Mouse (Mus musculus) CH12.LX (cell line): ENCODE results near the gene Siae. TPM values are rescaled to one million over a fixed set of nuclear protein-coding genes. Genes with fewer than 3 reads are reported as not detected.
A peak's percentile ranks its signal among the peaks of the same experiment; 100 is the strongest.

ENCODE experiments used
- DNase-seq: peaks from one replicate; pipeline ENCODE4 v3.0.0-alpha.2; 2013; ENCODE audit errors: extremely low read depth
- H3K27ac ChIP-seq: 2 replicates; pipeline ENCODE4 v1.5.1; 2012; ENCODE audit warnings: low read depth, mild to moderate bottlenecking, control low read depth, moderate library complexity; ENCODE audit not compliant: insufficient read depth
- H3K27me3 ChIP-seq: replicated peaks from 2 replicates; pipeline ENCODE3; 2012; ENCODE audit warnings: inconsistent platforms
- H3K36me3 ChIP-seq, 2 experiments: replicated peaks in 1 of 2; 2 replicates each; pipeline versions ENCODE3 to v1.6.1; 2012; ENCODE audit warnings: inconsistent platforms in 1 of 2, low read length in 1 of 2, mild to moderate bottlenecking in 1 of 2, mixed read lengths in 1 of 2, moderate library complexity in 1 of 2; ENCODE audit not compliant: control insufficient read depth in 1 of 2, insufficient read depth in 1 of 2
- H3K4me1 ChIP-seq, 2 experiments: 2 replicates each; pipeline ENCODE4 v1.6.1; 2012; ENCODE audit warnings: inconsistent platforms in 1 of 2, moderate library complexity in 1 of 2; ENCODE audit not compliant: insufficient read depth in 2 of 2, control insufficient read depth in 1 of 2
- H3K4me2 ChIP-seq: 2 replicates; pipeline ENCODE4 v1.6.1; 2012; ENCODE audit warnings: low read depth, mild to moderate bottlenecking, control low read depth; ENCODE audit not compliant: poor library complexity, insufficient read depth, severe bottlenecking
- H3K4me3 ChIP-seq, 3 experiments: fragments of 150-350 bp in 1 of 3; sonication (generic) in 1 of 3; replicated peaks in 1 of 3; 2 replicates each; pipeline versions ENCODE3 to v1.5.1; 2011 to 2012; ENCODE audit warnings: low read depth in 2 of 3, low read length in 2 of 3, mild to moderate bottlenecking in 2 of 3, moderate library complexity in 2 of 3, control low read depth in 1 of 3, improper control_type of control experiment in 1 of 3, inconsistent platforms in 1 of 3, mixed read lengths in 1 of 3; ENCODE audit not compliant: poor library complexity in 1 of 3
- H3K79me2 ChIP-seq: replicated peaks from 2 replicates; pipeline ENCODE4 v1.6.1; 2012; ENCODE audit warnings: mild to moderate bottlenecking, moderate library complexity; ENCODE audit not compliant: control insufficient read depth, poor library complexity, insufficient read depth, severe bottlenecking; ENCODE audit errors: extremely low read depth
- H3K9ac ChIP-seq: 2 replicates; pipeline ENCODE4 v1.6.1; 2012; ENCODE audit warnings: low read depth, mild to moderate bottlenecking, control low read depth, moderate library complexity; ENCODE audit not compliant: insufficient read depth
- H3K9me3 ChIP-seq: replicated peaks from 2 replicates; pipeline ENCODE3; 2012; ENCODE audit warnings: low read length, inconsistent platforms, mixed read lengths
- BHLHE40 ChIP-seq: IDR thresholded peaks from 2 replicates; pipeline ENCODE4 v1.6.1; 2011; ENCODE audit warnings: mild to moderate bottlenecking, low read depth, low read length, improper control_type of control experiment
- CHD1 ChIP-seq: IDR thresholded peaks from 2 replicates; pipeline ENCODE4 v1.6.1; 2012; ENCODE audit warnings: low read depth, low read length, improper control_type of control experiment, inconsistent platforms
- CHD2 ChIP-seq: IDR thresholded peaks from 2 replicates; pipeline ENCODE4 v1.6.1; 2011; ENCODE audit warnings: low read length, improper control_type of control experiment
- CTCF ChIP-seq, 2 experiments: IDR thresholded peaks in 1 of 2; conservative IDR thresholded peaks in 1 of 2; 2 replicates each; pipeline ENCODE4 v1.5.1; 2011 to 2012; ENCODE audit warnings: low read depth in 2 of 2, low read length in 2 of 2, improper control_type of control experiment in 1 of 2, inconsistent platforms in 1 of 2, mild to moderate bottlenecking in 1 of 2, moderate library complexity in 1 of 2
- E2F4 ChIP-seq: IDR thresholded peaks from 2 replicates; pipeline ENCODE4 v1.6.1; 2011; ENCODE audit warnings: low read depth, low read length, improper control_type of control experiment; ENCODE audit not compliant: insufficient replicate concordance
- ELF1 ChIP-seq: IDR thresholded peaks from 2 replicates; pipeline ENCODE4 v1.6.1; 2014; ENCODE audit warnings: low read depth, mild to moderate bottlenecking, inconsistent platforms, low read length, improper control_type of control experiment
- EP300 ChIP-seq: IDR thresholded peaks from 2 replicates; pipeline ENCODE4 v1.6.1; 2011; ENCODE audit warnings: low read length, improper control_type of control experiment
- ETS1 ChIP-seq: conservative IDR thresholded peaks from 2 replicates; pipeline ENCODE4 v1.6.1; 2012; ENCODE audit warnings: low read depth, mild to moderate bottlenecking, inconsistent platforms, low read length, improper control_type of control experiment, moderate library complexity
- GABPA ChIP-seq: IDR thresholded peaks from 2 replicates; pipeline ENCODE4 v1.6.1; 2012; ENCODE audit warnings: low read depth, low read length, improper control_type of control experiment, inconsistent platforms; ENCODE audit not compliant: insufficient replicate concordance
- HCFC1 ChIP-seq: IDR thresholded peaks from 2 replicates; pipeline ENCODE4 v1.6.1; 2012; ENCODE audit warnings: low read depth, mild to moderate bottlenecking, inconsistent platforms, low read length, improper control_type of control experiment
- IRF4 ChIP-seq: IDR thresholded peaks from 2 replicates; pipeline ENCODE4 v1.6.1; 2014; ENCODE audit warnings: low read depth, mild to moderate bottlenecking, inconsistent platforms, low read length, improper control_type of control experiment
- JUN ChIP-seq: IDR thresholded peaks from 2 replicates; pipeline ENCODE4 v1.6.1; 2011; ENCODE audit warnings: low read depth, mild to moderate bottlenecking, low read length, improper control_type of control experiment, moderate library complexity; ENCODE audit not compliant: insufficient read depth
- KAT2A ChIP-seq: IDR thresholded peaks from 2 replicates; pipeline ENCODE4 v1.6.1; 2012; ENCODE audit warnings: low read length, improper control_type of control experiment, inconsistent platforms; ENCODE audit not compliant: insufficient replicate concordance
- MAX ChIP-seq: IDR thresholded peaks from 2 replicates; pipeline ENCODE4 v1.6.1; 2011; ENCODE audit warnings: low read length, improper control_type of control experiment
- MAZ ChIP-seq: IDR thresholded peaks from 2 replicates; pipeline ENCODE4 v1.6.1; 2012; ENCODE audit warnings: low read depth, mild to moderate bottlenecking, inconsistent platforms, low read length, improper control_type of control experiment, moderate library complexity
- MEF2A ChIP-seq: IDR thresholded peaks from 2 replicates; pipeline ENCODE4 v1.6.1; 2014; ENCODE audit warnings: low read depth, mild to moderate bottlenecking, inconsistent platforms, low read length, improper control_type of control experiment, borderline replicate concordance
- MXI1 ChIP-seq: IDR thresholded peaks from 2 replicates; pipeline ENCODE4 v1.6.1; 2011; ENCODE audit warnings: mild to moderate bottlenecking, low read depth, low read length, improper control_type of control experiment
- MYC ChIP-seq: IDR thresholded peaks from 2 replicates; pipeline ENCODE4 v1.6.1; 2011; ENCODE audit warnings: low read depth, mild to moderate bottlenecking, improper control_type of control experiment, low read length
- NELFE ChIP-seq: IDR thresholded peaks from 2 replicates; pipeline ENCODE4 v1.6.1; 2011; ENCODE audit warnings: low read depth, low read length, improper control_type of control experiment
- NRF1 ChIP-seq: IDR thresholded peaks from 2 replicates; pipeline ENCODE4 v1.6.1; 2014; ENCODE audit warnings: low read depth, mild to moderate bottlenecking, inconsistent platforms, low read length, improper control_type of control experiment, moderate library complexity
- POLR2A ChIP-seq: IDR thresholded peaks from 2 replicates; pipeline ENCODE4 v1.6.1; 2011; ENCODE audit warnings: low read depth, mild to moderate bottlenecking, improper control_type of control experiment, low read length
- RCOR1 ChIP-seq: conservative IDR thresholded peaks from 2 replicates; pipeline ENCODE4 v1.6.1; 2012; ENCODE audit warnings: low read depth, mild to moderate bottlenecking, inconsistent platforms, low read length, improper control_type of control experiment
- SIN3A ChIP-seq: IDR thresholded peaks from 2 replicates; pipeline ENCODE4 v1.6.1; 2012; ENCODE audit warnings: low read length, improper control_type of control experiment, inconsistent platforms
- TBP ChIP-seq: conservative IDR thresholded peaks from 2 replicates; pipeline ENCODE4 v1.6.1; 2011; ENCODE audit warnings: low read depth, low read length, improper control_type of control experiment
- TCF12 ChIP-seq: IDR thresholded peaks from 2 replicates; pipeline ENCODE4 v1.6.1; 2014; ENCODE audit warnings: low read depth, mild to moderate bottlenecking, inconsistent platforms, low read length, improper control_type of control experiment
- UBTF ChIP-seq: IDR thresholded peaks from 2 replicates; pipeline ENCODE4 v1.6.1; 2012; ENCODE audit warnings: low read depth, mild to moderate bottlenecking, inconsistent platforms, low read length, improper control_type of control experiment, moderate library complexity
- USF2 ChIP-seq: conservative IDR thresholded peaks from 2 replicates; pipeline ENCODE4 v1.6.1; 2011; ENCODE audit warnings: low read depth, low read length, improper control_type of control experiment
- ZC3H11A ChIP-seq: IDR thresholded peaks from 2 replicates; pipeline ENCODE4 v1.6.1; 2012; ENCODE audit warnings: low read depth, mild to moderate bottlenecking, inconsistent platforms, low read length, improper control_type of control experiment
- ZKSCAN1 ChIP-seq: IDR thresholded peaks from 2 replicates; pipeline ENCODE4 v1.6.1; 2012; ENCODE audit warnings: low read depth, inconsistent platforms, low read length, improper control_type of control experiment, borderline replicate concordance
- ZMIZ1 ChIP-seq: IDR thresholded peaks from 2 replicates; pipeline ENCODE4 v1.6.1; 2012; ENCODE audit warnings: low read depth, mild to moderate bottlenecking, inconsistent platforms, low read length, improper control_type of control experiment
- ZNF384 ChIP-seq: IDR thresholded peaks from 2 replicates; pipeline ENCODE4 v1.6.1; 2012; ENCODE audit warnings: low read depth, low read length, improper control_type of control experiment, inconsistent platforms
- dilution Hi-C: fragments of 300-500 bp; cut with MboI; formaldehyde crosslinking; loops from 2 replicates; pipeline ENCODE4 v1.14.3; 2020; ENCODE audit warnings: low sequenced_read_pairs; ENCODE audit not compliant: extremely low pct_unique_long_range_greater_than_20kb, extremely low pct_ligation_motif_present
- in situ Hi-C: fragments of 300-500 bp; cut with MboI; formaldehyde crosslinking; loops from 3 replicates; pipeline ENCODE4 v1.14.3; 2019; ENCODE audit warnings: low sequenced_read_pairs, low pct_ligation_motif_present, low pct_unique_long_range_greater_than_20kb, mixed read lengths
- polyA plus RNA-seq: library from polyadenylated mRNA; unstranded; fragments of >175 nt; gene quantifications from 2 replicates; pipeline ENCODE4 v1.2.1, GENCODE M21; 2012; ENCODE audit warnings: low read depth; ENCODE audit not compliant: insufficient read length
- total RNA-seq, 2 experiments: library from RNA; depleted of rRNA; stranded (reverse); fragments of 300-350 nt in 1 of 2; fragments of >200 nt in 1 of 2; gene quantifications; 2 replicates each; pipeline ENCODE4 v1.2.3; 2012 to 2014

Gene Siae
- total and polyA plus RNA-seq, 3 experiments = 6.2 to 8.6 (median 7.9) TPM

DNA sequence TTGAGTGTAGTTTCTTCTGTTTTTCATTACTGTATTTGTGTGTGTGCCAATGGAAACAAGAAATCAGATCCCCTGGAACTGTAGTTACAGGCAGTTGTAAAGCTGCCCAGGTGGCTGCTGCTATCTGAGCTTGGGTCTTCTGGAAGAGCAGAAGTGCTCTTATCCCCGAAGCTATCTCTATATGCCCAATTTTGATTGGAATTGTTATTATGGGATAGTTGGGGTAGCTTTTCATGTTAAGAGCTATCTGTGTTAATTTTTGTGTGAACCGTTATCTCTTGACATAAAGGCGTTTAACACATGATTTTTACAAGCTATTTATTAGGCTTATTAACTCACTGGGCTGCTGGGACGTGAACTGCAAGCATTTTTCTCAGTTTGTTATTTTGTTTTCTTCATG lies 54.1 kb downstream of the Siae start:
- H3K27ac ChIP-seq = no peak overlapping the region
- dilution Hi-C loops = no loop called here
- DNase-seq = no peak
- no peaks in the 10 kb centered on the region for H3K79me2 ChIP-seq
- H3K4me2 ChIP-seq = no peak overlapping the region
- H3K27me3 ChIP-seq = no peaks in the 10 kb centered on the region
- no peak overlapping the region for H3K4me3 ChIP-seq
- no peaks in the 10 kb centered on the region for H3K36me3 ChIP-seq
- no peak for TF ChIP-seq USF2
- TF ChIP-seq CHD1 = no peak
- TF ChIP-seq TBP = no peak
- no peak for TF ChIP-seq EP300
- TF ChIP-seq NRF1 = no peak
- TF ChIP-seq POLR2A = no peak
- TF ChIP-seq HCFC1 = no peak
- TF ChIP-seq TCF12 = no peak
- TF ChIP-seq, all 38 proteins: peak for 0
- H3K9me3 ChIP-seq = no peaks in the 10 kb centered on the region
- no peak overlapping the region for H3K9ac ChIP-seq
- in situ Hi-C loops = no loop called here
- H3K4me1 ChIP-seq = peaks cover 0 to 11% of the 10 kb centered on the region in 2 experiments; a peak in 2 of 4 replicates

DNA sequence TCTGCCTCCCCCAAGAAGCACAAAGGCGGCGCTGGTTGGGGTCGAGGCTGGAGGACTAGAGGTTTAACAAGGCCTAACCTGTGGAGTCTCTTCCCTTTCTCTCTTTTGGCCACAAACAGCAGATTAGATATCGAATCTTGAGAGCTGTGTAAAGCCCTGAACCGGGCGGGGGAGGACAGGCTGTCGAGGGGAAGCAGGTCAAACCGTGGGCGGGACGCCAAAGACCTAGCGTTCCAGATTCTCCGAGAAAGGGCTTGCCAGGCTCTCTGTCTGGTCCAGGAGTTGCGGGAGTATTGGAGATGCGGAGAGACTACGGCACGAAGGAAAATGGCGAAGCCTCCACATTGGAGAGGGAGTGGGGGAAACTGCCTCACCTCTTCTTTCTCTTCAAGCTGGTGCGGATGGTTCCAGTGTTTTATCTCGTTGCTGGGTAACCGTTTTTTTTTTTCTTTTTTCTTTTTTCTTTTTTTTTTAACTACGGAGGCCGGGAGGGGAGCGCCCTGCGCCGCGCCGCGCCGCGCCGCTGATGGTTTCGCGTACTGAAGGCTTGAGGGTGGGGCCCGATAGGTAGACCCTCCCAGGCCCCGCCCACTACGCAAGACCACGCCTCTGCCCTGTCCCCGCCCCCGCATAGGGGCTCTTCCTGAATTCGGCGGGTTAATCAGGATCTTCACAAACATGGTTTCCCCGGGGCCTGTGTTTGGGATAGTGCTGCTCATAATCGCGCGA lies 57.8 kb downstream of the Siae start, which contains the start of gene Spa17:
Spa17 (minus strand) TSS at position 541 of the 729 bp plus-strand sequence.
- H3K79me2 ChIP-seq = no peaks in the 10 kb centered on the region
- in situ Hi-C loops (no loop called here), dilution Hi-C loops (no loop called here)
- peak within 1 kb of the TSS; percentile 62 to 81 (median 75) for H3K4me3 ChIP-seq
- H3K36me3 ChIP-seq = peaks cover 0 to 4% of the 10 kb centered on the region in 2 experiments
- peak within 1 kb of the TSS; percentile 45; the same call in 1 of the 2 replicates for H3K9ac ChIP-seq
- peak within 1 kb of the TSS; percentile 66 for H3K4me2 ChIP-seq
- peak; percentile 89 for DNase-seq
- H3K27me3 ChIP-seq = no peaks in the 10 kb centered on the region
- H3K9me3 ChIP-seq = no peaks in the 10 kb centered on the region
- H3K4me1 ChIP-seq = peaks cover 0 to 13% of the 10 kb centered on the region in 2 experiments; a peak in 2 of 4 replicates
- no peak within 1 kb of the TSS for H3K27ac ChIP-seq
- peak; percentile 56; the same call in 1 of the 2 replicates for TF ChIP-seq MEF2A
- peak; percentile 82 for TF ChIP-seq ELF1
- TF ChIP-seq ZC3H11A = no peak
- TF ChIP-seq HCFC1 = peak; percentile 82
- peak; percentile 29; the same call in 1 of the 2 replicates for TF ChIP-seq MAZ
- TF ChIP-seq GABPA = no peak
- no peak for TF ChIP-seq JUN
- no peak; the same call in 1 of the 2 replicates for TF ChIP-seq ZKSCAN1
- TF ChIP-seq ZMIZ1 = 0 out of 2 replicates have a peak, but pooled peaks have one; percentile 27
- no peak for TF ChIP-seq E2F4
- TF ChIP-seq MYC = 0 out of 2 replicates have a peak, but pooled peaks have one; percentile 58
- 0 out of 2 replicates have a peak, but pooled peaks have one; percentile 18 for TF ChIP-seq BHLHE40
- TF ChIP-seq CHD2 = no peak
- TF ChIP-seq NRF1 = peak; percentile 55; the same call in 1 of the 2 replicates
- no peak for TF ChIP-seq RCOR1
- TF ChIP-seq CTCF (conservative IDR thresholded peaks at IDR 0.05 in 1 of 2, IDR thresholded peaks at IDR 0.05 in 1 of 2; ENCODE audit: low read depth in 2 of 2, low read length in 2 of 2) = no peak
- TF ChIP-seq KAT2A = 0 out of 2 replicates have a peak, but pooled peaks have one; percentile 28
- TF ChIP-seq ETS1 = peak; percentile 26; the same call in 1 of the 2 replicates
- TF ChIP-seq UBTF = peak; percentile 74; the same call in 1 of the 2 replicates
- TF ChIP-seq IRF4 = no peak
- 0 out of 2 replicates have a peak, but pooled peaks have one; percentile 44 for TF ChIP-seq NELFE
- TF ChIP-seq SIN3A = peak; percentile 98
- TF ChIP-seq ZNF384 = peak; percentile 100
- peak; percentile 88 for TF ChIP-seq MXI1
- peak; percentile 18; the same call in 1 of the 2 replicates for TF ChIP-seq MAX
- TF ChIP-seq POLR2A = peak; percentile 52
